Mouse (Mus musculus): ENCODE results near the gene Akap7. TPM values are rescaled to one million over a fixed set of nuclear protein-coding genes. Genes with fewer than 3 reads are reported as not detected.

Gene Akap7
- total RNA-seq, 1 experiment from 2014 or later, result 39.0 TPM

GRCm38 (mm10) chr10:25304608-25305007 lies 3.1 kb downstream of the Akap7 start:
- ATAC-seq (ENCODE audit: extremely low read depth, insufficient number of reproducible peaks, low FRiP score, poor library complexity, severe bottlenecking), result no peak

DNA sequence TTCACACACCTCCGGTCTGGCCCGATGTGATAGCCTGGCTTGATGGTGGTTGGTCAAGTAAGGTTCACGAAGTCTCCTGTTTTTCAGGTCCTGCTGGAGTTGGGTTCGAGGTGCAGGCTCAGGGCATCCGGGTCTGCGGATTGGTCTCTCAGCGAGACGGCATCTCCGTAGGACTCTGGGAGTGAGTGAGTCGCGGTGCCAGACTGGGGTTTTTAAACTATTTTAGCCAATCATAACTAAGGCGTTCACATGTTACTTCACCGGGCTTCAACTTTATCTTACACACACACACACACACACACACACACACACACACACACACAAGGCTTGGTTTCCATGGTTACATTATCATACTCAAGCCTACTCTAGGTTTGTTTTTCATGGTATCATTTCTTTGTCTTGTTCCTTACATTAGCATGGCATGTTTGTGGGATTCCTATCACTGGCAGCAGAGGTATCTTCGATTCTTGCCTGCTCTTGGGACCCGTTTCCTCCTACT lies 8.6 kb downstream of the Akap7 start:
- ATAC-seq (ENCODE audit: extremely low read depth, insufficient number of reproducible peaks, low FRiP score, poor library complexity, severe bottlenecking), result no peak

- no peak for ATAC-seq (ENCODE audit: extremely low read depth, insufficient number of reproducible peaks, low FRiP score, poor library complexity, severe bottlenecking)
Measured at GRCm38 (mm10) chr10:25298264-25298671, 9.4 kb downstream of the Akap7 start.

- ATAC-seq (ENCODE audit: extremely low read depth, insufficient number of reproducible peaks, low FRiP score, poor library complexity, severe bottlenecking), result no peak
Measured at GRCm38 (mm10) chr10:25297666-25298263, 9.9 kb downstream of the Akap7 start.

- ATAC-seq (ENCODE audit: extremely low read depth, insufficient number of reproducible peaks, low FRiP score, poor library complexity, severe bottlenecking), result peak; percentile 78
Measured at GRCm38 (mm10) chr10:25296657-25297369, 10.9 kb downstream of the Akap7 start.

DNA sequence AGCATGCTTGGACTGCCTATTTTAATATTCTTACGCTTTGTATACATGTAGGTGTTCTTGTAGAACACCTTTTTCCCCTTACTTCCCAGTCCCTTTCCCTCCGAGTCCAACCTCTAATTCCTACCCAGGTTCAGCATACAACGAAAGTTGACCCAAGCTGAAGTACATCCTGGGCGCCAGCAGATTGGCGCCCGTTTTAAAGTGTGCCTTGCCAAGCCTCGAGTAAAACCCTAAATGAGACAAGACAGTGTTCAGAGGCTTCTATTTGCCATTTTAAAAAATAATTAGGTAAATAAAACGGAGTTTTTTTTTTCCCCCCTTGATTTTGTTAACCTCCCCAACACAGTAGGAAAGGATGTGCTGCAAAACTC lies 11.4 kb downstream of the Akap7 start:
- ATAC-seq (ENCODE audit: extremely low read depth, insufficient number of reproducible peaks, low FRiP score, poor library complexity, severe bottlenecking), result no peak

GRCm38 (mm10) chr10:25295836-25296235 lies 11.8 kb downstream of the Akap7 start:
- no peak for ATAC-seq (ENCODE audit: extremely low read depth, insufficient number of reproducible peaks, low FRiP score, poor library complexity, severe bottlenecking)

- peak; percentile 55; the same call in 1 of the 2 replicates for ATAC-seq (ENCODE audit: extremely low read depth, insufficient number of reproducible peaks, low FRiP score, poor library complexity, severe bottlenecking)
Measured at GRCm38 (mm10) chr10:25294999-25295398, 12.7 kb downstream of the Akap7 start.

GRCm38 (mm10) chr10:25293796-25294195 lies 13.9 kb downstream of the Akap7 start:
- ATAC-seq (ENCODE audit: extremely low read depth, insufficient number of reproducible peaks, low FRiP score, poor library complexity, severe bottlenecking), result no peak

DNA sequence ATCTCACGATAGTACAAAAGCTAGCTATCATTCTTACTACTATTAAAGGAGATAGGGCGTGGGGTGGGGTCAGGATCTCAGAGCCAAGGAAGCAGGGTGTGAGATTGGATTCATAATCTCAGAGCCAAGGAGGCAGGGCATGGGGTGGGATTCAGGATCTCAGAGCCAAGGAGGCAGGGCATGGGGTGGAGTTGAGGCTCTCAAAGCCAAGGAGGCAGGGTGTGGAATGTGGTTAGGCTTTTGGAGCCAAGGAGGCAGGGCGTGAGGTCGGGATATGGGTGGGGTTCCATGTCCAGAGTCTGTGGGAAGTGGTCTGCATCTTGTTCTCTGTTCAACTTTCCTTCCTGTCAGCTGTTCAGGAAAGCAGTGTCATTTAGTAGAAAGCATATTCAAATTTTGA lies 16.6 kb downstream of the Akap7 start:
- no peak for ATAC-seq (ENCODE audit: extremely low read depth, insufficient number of reproducible peaks, low FRiP score, poor library complexity, severe bottlenecking)

- no peak for ATAC-seq (ENCODE audit: extremely low read depth, insufficient number of reproducible peaks, low FRiP score, poor library complexity, severe bottlenecking)
Measured at GRCm38 (mm10) chr10:25285100-25285811, 22.4 kb downstream of the Akap7 start.

DNA sequence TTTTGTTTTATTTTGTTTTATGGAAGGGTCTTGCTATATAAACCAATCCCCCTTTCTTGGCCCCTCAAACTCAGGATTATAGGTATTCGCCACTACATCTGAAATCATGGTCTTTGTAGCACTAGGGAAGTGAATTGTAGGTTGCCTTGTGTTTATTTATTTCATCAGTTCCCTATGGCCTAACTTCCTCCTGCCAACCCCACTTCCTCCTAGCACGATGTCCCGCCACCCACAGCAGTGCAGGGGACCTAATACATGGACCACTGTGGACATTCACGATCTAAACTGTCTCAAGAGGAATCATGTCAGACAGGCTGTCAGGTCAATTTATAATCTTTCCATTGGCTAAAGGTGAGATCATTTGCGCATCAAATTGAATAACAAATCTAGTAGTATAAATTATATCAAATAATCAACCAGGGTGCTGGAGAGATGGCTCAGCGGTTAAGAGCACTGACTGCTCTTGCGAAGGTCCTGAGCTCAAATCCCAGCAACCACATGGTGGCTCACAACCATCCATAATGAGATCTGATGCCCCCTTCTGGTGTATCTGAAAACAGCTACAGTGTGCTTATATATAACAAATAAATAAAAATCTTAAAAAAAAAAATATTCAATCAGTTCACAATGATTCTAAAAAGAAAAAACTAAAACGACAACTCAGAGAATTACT lies 23.1 kb downstream of the Akap7 start:
- ATAC-seq (ENCODE audit: extremely low read depth, insufficient number of reproducible peaks, low FRiP score, poor library complexity, severe bottlenecking), result peak; percentile 89

GRCm38 (mm10) chr10:25283397-25283796 lies 24.3 kb downstream of the Akap7 start:
- ATAC-seq (ENCODE audit: extremely low read depth, insufficient number of reproducible peaks, low FRiP score, poor library complexity, severe bottlenecking), result no peak

DNA sequence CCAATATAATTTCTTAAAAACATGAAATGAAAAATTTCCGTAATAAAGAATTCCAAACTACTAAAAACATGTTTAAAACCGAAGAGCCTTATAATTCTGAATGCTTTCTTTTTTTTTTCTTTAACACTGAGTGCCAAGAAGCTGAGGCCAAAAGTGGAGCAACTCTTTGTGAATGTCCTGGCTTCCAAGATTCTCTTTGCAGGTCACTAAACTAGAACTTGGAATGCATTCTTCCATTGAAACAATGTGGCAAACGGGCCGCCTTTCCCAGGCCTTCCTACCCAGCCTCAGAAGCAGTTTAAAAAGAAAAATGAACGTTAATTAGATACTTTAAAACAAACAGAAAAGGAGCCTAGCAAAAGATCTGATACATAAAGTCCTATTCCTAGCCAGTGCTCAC lies 27.5 kb downstream of the Akap7 start:
- ATAC-seq (ENCODE audit: extremely low read depth, insufficient number of reproducible peaks, low FRiP score, poor library complexity, severe bottlenecking), result no peak

- ATAC-seq (ENCODE audit: extremely low read depth, insufficient number of reproducible peaks, low FRiP score, poor library complexity, severe bottlenecking), result peak; percentile 39; the same call in 1 of the 2 replicates
Measured at GRCm38 (mm10) chr10:25279406-25279805, 28.3 kb downstream of the Akap7 start.

DNA sequence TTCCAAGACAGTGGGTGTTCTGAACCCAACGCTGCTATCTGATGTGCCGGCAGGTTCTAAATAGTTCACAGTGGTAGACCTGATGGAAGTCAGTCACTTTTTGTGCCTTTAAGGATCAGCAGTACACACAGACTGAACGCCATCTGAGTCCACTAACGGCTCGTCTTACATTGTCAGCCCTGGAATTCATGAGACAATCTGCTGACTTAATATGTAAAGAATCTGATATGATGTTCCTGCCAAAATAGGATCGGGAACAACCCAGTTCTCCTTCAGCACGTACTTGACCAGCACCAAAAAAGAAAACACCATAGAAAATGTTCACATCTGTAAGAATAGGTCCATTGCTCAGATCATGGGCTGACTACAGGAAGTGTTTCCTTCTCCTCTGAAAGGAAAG lies 32.2 kb downstream of the Akap7 start:
- no peak for ATAC-seq (ENCODE audit: extremely low read depth, insufficient number of reproducible peaks, low FRiP score, poor library complexity, severe bottlenecking)

DNA sequence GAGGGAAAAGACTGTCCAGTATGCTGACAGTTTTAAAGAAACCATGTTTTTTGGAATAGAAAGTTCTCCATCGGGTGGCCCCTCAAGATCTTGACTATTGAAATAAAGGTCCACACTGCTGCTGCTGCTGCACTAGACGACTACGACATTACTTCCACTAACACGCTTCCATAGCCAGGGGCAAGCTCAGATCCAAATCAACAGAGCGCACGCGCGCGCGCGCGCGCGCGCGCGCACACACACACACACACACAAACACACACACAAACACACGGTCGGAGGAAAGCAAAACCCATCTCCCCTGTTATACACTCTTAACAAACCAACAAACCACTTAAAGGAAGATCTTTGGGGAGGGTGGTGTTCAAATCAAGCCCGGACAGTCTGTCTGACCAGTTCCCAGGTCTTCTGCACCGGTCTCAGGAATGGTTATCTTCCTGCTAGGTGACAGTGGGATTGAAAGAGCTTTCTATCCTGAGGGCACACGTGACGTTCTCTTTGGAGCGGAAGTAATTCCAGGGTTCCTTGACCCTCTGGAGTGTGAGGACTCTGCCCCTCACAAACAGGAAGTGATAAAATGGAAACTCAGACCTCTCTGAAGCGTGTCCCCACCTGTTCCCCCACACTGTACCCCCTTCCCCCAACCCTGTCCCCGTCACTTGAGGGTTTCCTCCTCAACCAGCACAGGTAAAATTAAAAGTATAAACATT lies 32.9 kb downstream of the Akap7 start:
- ATAC-seq (ENCODE audit: extremely low read depth, insufficient number of reproducible peaks, low FRiP score, poor library complexity, severe bottlenecking), result no peak

DNA sequence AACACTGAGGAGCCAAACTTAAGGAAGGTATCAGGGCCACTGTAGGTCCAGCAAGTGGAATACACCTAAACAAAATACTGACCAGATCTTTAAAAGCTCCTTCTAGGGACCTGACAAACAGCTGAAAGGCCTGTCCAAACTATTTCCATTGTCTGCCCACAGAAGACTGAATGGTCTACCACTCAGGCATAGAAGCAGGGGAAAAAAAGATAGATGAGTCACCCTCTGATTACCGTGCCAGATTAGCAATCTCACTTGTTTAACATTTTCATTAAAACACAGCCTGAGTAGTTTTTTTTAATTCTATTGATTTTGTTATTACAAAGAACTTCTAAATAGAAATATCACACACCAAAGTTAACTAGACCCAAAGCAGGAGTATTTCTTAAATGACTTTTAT lies 33.9 kb downstream of the Akap7 start:
- ATAC-seq (ENCODE audit: extremely low read depth, insufficient number of reproducible peaks, low FRiP score, poor library complexity, severe bottlenecking), result no peak

DNA sequence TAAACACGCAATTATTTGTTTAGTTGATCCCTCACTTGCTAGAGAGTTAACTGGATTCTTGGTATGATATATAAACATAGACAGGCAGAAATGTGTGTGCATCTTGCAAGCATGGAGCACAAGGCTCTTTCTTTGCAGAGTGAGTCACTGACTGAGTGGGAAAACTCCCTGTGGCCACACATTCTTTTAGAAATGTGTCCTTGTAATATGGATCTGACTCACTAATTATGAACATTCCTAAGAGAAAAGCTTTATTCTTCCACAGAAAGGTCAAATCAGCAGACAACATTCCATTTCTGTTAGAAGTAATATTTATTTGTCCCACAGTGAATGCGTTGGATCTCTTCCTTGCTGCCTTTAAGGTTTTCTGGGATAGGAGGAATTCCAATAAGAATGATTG lies 35.9 kb downstream of the Akap7 start:
- ATAC-seq (ENCODE audit: extremely low read depth, insufficient number of reproducible peaks, low FRiP score, poor library complexity, severe bottlenecking), result no peak

Data from neutrophil, adult 5-6 weeks (primary cell).